Mouse (Mus musculus): Measurements from ENCODE around the gene Lrrc74a.

GRCm38 (mm10) chr12:86701491-86701890 lies 32.7 kb upstream of the Lrrc74a start:
- TF ChIP-seq EP300 (IDR thresholded peaks at IDR 0.05; ENCODE audit: low read depth) (no peak), CTCF (IDR thresholded peaks at IDR 0.05; ENCODE audit: low read depth) (no peak)
